Mouse (Mus musculus) cerebellum, postnatal 10 days (tissue): ENCODE results near the gene C1qtnf2.

Experiments
- DNase-seq, 2 experiments: peaks; one replicate each; pipeline ENCODE4 v3.0.0; 2021; ENCODE audit warnings: mixed read lengths in 2 of 2

C1qtnf2 gene

GRCm38 (mm10) chr11:43483122-43483792 lies 9.2 kb downstream of the C1qtnf2 start:
- DNase-seq: no peak

DNA sequence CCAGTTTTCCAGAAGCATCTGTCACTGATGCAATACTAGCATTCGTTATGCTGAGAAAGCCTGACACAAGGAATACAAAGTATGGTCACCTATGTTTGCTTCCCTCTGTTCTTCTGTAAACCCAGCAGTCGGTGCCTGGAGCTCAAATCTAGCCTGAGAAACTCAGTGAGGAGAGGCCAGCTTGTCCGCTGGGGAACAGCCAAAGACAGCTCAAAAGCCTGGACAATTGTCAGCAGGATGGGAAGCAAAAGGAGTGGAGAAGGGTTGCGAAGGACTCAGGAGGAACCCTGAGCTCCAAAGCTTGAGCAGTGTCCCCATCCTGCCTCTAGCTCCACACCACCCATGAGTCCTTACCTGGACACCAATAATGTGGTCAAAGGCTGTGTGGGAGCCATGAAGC lies 10.0 kb downstream of the C1qtnf2 start:
- peak; percentile 30 to 32 for DNase-seq

GRCm38 (mm10) chr11:43484652-43485051 lies 10.6 kb downstream of the C1qtnf2 start:
- peak; percentile 27 to 47 for DNase-seq

- DNase-seq: no peak
These were observed 11.8 kb downstream of the C1qtnf2 start for GRCm38 (mm10) chr11:43485855-43486254.

DNA sequence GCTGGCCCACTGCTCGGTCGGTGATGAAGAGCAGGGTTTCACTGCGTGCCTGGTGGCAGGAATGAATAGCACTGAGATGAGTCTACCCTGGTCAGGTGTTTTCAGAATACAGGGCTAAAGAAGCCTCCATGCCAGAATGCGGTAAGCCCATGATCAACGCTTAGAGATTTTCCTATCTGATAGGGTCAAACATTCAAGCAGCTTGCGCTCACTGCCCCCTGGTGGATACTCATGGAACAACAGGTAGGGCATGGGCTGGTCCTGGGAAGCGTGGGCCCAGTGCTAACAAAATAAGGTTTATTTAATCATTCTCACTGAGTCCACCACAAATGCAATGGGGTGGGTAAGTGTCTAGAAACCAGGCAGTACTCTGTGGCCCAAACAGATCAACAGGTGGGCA lies 18.6 kb downstream of the C1qtnf2 start:
- DNase-seq: peak; percentile 89 to 94

DNA sequence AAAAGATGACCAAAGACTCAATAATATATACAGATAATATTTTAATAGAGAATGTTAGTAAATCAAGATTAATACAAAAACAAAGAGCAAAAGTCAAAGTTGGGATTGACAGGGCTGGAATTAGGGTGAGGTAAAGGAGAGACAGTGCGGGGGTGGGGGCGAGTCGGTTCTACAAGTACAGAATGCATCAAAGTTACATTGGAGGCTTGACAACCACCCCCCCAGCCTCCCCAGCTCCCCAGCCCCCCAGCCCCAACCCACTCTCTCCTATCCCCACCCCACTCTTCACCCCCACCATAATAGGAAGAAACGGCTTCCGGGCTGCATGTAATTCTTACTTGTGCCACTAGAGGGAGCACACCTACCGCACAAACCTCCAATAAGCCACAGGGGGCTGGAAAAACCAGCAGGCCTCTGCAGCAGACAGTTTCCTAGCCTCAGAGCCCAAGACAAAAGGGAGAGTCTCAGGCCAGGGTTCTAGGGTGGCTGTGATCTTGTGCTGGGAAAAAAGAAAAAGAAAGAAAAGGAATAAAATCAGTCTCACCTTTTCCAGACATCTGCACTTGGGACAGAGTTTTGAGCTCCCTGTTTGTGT lies 19.8 kb downstream of the C1qtnf2 start:
- peak; percentile 92 to 95 for DNase-seq

GRCm38 (mm10) chr11:43495037-43495436 lies 21.0 kb downstream of the C1qtnf2 start:
- DNase-seq: peak; percentile 62 to 64

GRCm38 (mm10) chr11:43495532-43495931 lies 21.5 kb downstream of the C1qtnf2 start:
- peak; percentile 65 to 71 for DNase-seq

DNA sequence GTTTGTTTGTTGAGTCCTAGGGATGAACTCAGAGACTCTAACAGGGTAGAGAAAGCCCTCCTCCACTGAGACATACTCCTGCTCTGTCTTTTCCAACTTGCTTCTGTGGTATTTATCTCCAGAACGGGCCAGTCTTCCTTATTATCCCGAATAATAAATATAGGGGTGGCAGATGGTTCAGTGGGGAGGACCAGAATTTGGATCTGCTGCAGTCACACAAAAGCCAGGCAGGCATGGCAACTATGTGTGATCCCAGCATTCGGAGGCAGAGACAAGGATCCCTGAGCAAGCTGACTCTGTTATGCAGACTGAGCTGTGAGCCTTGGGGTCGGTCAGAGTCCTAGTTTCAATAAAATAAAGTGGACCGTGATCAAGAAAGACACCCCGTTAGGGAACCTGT lies 27.2 kb downstream of the C1qtnf2 start:
- DNase-seq: peak in 1 of 2 experiments; percentile 28

DNA sequence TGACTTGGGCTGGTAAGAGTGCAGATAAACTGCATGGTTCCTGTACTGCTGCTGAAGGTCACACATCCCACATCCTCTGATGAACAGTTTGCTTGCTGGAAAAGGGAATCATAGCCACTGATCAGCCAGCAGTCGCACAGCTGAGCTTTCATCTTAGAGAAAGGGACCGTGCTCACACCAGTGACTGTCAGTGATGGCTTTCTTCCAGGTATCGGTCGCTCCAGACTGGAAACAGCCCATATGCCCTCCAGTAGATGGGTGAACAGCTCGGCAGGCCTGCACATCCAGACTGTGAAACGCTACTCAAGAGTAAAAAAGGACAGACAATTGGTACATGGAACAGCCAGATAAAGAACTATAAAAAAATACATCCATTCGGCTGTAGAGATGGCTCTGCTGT lies 31.1 kb downstream of the C1qtnf2 start:
- peak; percentile 74 to 75 for DNase-seq

- peak; percentile 80 to 87 for DNase-seq
These were observed 33.9 kb downstream of the C1qtnf2 start for GRCm38 (mm10) chr11:43507976-43508375.

DNA sequence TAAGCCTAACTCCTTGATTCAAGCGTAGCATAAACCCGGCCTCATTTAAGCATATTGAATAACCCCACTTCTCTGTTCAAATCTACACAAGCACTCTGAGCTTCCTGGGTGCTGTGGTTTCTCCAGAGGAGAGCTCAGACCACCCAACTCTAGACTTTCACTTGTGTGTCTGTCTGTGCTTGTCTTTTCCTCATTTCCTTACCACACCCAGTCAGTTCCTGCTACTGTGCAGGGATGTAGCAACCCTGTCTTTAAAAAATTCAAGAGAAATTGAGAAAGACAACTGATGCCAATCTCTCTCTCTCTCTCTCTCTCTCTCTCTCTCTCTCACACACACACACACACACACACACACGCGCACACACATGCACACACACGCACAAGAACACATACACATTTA lies 35.8 kb downstream of the C1qtnf2 start:
- DNase-seq: no peak

DNA sequence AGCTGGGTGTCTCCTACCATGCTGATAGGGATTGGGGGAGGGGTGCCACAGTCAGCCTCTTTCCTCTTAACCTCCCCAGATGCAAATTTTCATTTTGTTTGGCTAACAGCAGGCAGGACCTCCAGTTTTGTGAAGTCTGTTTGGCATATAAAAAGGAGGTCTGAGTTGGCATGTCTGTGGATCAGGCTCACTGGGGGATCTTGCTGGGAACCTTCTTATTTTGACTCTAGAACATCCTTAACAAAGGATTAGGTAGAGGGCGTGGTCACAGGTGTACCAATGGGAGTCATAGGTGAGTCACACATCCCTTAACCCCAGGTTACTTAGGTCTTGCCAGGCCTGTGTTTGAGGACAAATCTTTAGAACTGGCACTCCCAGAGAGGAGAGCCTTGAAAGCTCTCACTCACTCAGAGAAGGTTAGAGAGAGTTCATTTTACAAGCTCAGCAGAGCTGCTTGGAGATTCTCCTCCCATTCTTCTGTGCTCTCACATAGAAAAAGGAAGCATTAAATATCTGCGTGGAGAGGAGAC lies 38.6 kb downstream of the C1qtnf2 start:
- no peak for DNase-seq

GRCm38 (mm10) chr11:43516344-43517021 lies 42.4 kb downstream of the C1qtnf2 start:
- DNase-seq: peak; percentile 84 to 85

- peak; percentile 89 to 95 for DNase-seq
These were observed 43.6 kb downstream of the C1qtnf2 start for GRCm38 (mm10) chr11:43517641-43518040.

GRCm38 (mm10) chr11:43518086-43518485 lies 44.0 kb downstream of the C1qtnf2 start:
- peak; percentile 66 to 73 for DNase-seq

DNA sequence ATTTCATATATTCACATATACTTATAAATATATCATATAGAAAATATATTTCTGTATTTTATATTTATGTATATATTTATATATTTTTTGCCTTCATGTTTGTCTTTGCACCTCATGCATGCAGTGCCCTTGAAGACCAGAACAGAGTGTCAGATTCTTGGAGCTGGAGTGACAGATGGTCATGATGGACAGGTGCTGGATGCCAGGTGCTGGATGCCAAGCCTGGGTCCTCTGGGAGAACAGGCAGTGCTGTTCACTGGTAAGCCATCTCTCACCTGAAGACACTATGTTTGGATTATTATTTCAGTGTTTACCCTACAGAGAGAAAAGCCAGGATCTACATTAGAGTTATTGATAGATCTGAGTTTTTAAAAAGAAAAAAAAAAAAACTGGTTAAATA lies 44.7 kb downstream of the C1qtnf2 start:
- peak; percentile 88 to 93 for DNase-seq

DNA sequence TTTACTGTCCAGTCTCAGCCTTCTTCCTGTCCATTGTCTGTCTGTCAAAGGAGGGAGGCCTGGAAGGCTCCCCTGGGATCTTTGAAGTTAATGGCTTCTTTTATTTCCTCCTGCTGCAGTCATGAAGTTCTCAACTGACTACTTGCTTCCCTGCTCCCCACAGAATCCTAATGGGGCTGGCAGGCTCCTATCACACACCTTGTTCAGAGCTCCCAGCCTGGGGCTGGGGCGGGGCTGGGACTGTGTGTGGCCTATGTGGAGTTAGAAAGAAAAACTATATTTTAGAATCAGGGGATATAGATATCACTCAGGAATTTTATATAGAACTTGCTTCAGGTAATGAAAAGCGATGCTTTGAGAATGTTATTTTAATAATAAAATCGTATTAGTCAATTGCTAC lies 46.4 kb downstream of the C1qtnf2 start:
- no peak for DNase-seq

DNA sequence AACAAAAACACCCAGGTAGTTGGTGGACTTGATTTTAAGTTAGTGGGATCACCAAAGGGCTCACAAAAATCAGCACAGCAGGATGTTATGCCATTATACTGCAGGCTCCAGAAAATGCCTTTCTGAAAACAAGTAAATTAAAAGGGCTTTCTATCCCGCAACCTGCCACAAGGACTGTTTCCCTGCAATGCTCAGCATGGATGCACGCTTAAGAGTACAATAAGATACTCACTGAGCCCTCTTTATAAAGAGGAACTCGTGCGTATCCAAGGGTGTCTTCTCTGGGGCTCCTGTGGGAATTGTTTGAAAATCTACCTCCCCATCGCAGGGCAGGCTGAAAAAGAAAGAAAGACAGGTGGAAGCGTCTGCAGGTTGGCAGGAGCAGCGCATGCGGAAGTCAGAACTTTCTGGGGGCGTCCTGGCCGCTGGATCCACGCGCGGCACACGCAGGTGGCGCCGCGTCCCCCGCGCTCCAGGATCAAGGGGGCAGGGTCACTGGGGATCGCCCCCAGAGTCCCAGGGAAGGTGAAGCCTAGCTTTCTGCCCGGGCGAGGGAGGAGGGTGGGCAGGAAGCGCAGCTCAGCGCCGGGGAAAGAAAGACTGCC lies 54.1 kb downstream of the C1qtnf2 start:
- DNase-seq: no peak

DNA sequence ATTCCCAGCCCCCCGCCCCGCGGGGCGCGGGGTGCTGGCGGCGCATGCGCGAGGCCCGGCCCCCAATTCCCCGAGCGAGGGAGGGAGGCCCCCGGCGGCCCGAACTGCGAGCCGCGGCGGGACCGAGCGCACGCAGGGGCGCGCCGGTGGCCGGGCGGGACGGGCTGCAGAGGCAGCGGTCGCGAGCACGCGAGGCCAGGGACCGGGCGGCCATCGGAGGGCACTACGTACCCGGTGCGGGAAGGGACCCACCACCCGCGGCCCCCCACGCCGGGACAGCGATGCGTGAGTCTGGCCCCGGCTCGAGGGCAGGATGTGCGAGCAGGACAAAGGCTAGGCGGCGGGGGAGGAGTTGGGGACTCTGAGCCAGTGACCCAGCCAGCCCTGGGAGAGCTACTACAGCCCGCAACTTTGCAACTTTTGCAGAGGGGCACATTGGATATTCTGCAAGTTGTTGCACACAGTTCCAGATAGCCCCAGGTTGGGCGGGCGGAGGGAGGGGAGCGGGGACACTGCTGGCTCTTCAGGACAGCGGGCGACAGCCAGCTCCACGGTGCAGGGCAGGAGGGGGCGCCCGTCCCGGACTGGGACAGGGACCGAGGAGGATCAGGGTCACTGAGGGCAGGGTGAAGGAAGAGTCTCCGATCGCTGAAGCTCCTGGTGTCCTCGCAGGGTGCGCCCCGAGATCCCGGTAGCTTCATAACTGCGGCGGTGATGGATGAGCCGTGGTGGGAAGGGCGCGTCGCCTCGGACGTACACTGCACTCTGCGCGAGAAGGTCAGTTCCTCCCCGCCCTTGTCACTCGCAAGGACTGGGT lies 54.8 kb downstream of the C1qtnf2 start, which contains the start of gene Ccnjl:
Gene Ccnjl, plus strand, starts transcription at position 102 of the 817 bp plus-strand sequence.
- DNase-seq: peak; percentile 81 to 86

GRCm38 (mm10) chr11:43530043-43530442 lies 56.0 kb downstream of the C1qtnf2 start:
- peak in 1 of 2 experiments; percentile 18 for DNase-seq

GRCm38 (mm10) chr11:43531619-43532018 lies 57.5 kb downstream of the C1qtnf2 start:
- no peak for DNase-seq
